Mouse (Mus musculus) cerebellum, adult 8-10 months (tissue): ENCODE results near the gene Galc.
A peak's percentile ranks its signal among the peaks of the same experiment; 100 is the strongest.

Source experiments
- DNase-seq: peaks from one replicate; pipeline ENCODE4 v3.0.0; 2022

Gene Galc

GRCm38 (mm10) chr12:98258845-98259517 is at the start of gene Galc:
Gene Galc, minus strand, starts transcription at chr12:98259459.
- peak; percentile 91 for DNase-seq

- peak; percentile 72 for DNase-seq
Observed at GRCm38 (mm10) chr12:98307179-98307915, 48.1 kb upstream of the Galc start.

DNA sequence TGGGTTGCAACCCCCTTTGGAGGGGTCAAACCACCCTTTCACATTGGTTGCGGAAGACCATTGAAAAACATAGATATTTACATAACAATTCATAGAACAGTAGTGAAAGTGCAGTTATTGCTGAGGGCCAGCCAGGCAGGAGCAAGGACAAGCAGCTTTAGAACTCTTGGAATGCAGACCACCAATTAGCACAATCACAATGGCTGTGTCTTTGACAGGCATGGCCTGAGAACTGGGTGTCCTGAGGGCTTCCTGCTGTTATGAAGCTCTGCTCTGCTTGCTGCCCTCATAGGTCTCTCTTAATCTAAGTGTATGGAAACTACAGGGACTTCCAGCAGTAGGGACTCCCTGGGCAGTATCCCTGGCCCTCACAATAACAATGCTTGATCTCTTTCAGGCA is 43.8 kb upstream of the Galc start:
- no peak for DNase-seq

DNA sequence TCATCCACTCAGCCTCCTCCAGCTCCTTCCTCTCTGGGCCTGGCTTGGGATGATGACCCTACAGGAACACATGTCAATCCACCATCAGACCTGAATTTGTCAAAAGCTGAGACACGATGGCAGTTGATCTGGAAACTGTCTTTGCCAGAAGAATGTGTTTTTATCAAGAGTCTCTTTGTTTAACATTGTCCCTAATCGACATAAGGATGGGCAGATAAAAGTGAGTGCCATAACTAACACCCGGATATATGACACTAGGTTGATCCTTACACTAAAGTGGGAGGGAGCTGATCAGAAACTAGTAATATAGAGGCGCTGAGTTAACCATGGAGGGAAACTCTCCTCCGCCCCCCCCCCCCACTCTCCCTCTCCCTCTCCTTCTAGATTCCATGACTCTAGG is 42.7 kb upstream of the Galc start:
- DNase-seq, result no peak

DNA sequence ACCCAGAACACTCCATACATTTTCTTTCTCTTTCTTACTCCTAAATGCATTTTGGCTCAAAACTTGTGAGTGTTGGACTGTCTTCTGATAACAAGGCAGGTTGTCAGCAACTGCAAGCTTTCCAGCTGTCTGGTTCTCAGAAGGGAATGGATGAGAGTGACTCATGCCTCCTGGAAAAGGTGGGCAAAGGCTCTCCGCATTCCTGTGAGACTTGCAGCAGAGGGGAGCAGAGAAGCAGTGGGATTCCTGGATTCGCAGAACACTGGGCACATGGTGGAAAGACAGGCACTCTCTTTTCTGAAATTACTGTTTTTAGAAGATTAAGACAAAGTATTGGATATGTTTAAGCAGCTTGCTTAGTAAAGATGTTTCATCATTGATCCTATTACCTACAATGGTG is 35.0 kb upstream of the Galc start:
- DNase-seq, result no peak

DNA sequence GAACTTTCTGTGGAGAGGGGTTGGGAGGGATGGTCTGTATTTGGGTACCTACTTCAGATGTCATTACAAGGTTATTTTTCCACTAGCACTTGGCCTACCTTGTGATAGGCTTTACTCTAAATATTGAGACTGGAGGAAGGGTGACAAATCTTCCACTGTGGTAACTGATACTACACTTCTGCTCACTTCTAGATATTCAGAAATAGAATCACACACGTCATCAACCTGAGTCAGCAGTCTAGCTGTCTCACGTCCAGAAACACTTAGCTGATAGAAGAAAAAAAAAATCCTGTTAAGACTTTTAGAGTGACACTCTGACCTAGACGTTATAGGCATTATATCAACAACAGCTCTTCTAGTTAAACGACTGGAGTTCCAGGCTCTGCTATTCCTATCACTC is 33.0 kb upstream of the Galc start:
- DNase-seq, result no peak

DNA sequence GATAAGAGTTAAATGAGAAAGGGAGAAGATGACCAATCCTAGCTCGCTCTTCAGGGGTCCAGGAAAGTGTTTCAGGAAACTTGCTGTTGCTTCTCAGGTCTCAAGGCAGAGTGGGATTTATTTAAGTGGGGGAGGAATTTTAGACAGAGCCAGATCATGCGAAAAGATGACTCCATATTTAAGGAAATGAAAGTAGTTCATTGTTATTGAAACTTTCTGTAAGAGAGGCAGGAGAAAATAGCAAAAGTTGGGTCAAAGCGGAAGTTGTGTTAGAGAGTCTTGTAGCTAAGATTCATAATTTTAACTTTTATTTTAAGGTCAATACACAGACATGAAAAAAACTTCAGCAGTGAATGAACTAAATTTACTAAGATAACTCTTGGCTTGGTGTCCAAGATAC is 31.2 kb upstream of the Galc start:
- DNase-seq, result no peak

- no peak for DNase-seq
Observed at GRCm38 (mm10) chr12:98284477-98284876, 25.2 kb upstream of the Galc start.

DNA sequence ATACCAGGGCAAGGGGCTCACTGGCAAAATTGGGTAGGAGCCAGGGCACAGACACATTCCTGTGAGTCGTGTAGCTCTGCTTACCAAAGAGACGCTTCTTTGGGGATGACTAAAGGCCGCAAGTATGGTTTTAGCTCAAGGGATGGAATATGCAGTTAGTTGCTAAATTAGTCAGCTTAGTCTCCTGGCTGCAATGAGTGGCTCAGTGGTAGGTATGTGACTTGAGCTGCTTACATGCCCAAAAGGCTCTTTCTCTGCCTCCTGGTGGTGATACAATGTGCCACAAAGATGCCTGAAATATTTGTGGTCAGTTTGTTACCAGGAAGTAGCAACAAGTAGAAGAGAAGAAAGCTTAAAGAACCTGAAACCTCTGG is 24.2 kb upstream of the Galc start:
- DNase-seq, result no peak

DNA sequence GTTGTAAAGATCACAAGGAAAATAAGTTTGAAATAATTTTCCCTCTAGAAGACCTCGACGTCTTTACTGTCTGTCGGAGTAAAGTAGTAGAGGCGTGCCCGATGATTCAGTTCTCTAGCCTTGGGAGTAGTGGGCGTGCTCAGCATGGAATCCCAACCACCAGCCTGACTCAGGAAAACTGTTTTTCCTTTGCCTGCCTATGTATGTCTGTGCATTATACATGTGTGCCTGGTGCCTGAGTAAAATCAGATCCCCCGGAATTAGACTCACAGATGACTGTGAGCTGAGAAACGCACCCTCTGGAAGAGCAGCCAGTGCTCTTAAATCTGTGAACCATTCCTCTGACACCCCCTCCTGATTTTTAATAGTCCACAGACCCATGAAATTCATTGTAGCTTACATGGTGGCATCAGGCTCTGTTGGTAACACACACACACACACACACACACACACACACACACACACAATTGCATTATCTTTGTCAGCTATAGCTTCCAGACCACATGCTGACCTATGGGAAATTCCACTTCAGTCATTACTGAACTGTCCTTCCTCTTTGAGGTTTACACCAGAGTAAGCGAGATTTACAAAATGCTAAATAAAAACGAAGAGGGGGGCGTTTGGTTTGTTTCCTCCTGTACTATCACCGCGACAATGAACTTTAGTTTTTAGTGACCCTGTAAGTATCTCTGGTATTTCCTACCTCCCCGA is 23.7 kb upstream of the Galc start:
- DNase-seq, result no peak

GRCm38 (mm10) chr12:98280996-98281395 is 21.7 kb upstream of the Galc start:
- DNase-seq, result no peak

- DNase-seq, result peak; percentile 81
Observed at GRCm38 (mm10) chr12:98280530-98280929, 21.3 kb upstream of the Galc start.

GRCm38 (mm10) chr12:98272433-98272832 is 13.2 kb upstream of the Galc start:
- DNase-seq, result no peak

DNA sequence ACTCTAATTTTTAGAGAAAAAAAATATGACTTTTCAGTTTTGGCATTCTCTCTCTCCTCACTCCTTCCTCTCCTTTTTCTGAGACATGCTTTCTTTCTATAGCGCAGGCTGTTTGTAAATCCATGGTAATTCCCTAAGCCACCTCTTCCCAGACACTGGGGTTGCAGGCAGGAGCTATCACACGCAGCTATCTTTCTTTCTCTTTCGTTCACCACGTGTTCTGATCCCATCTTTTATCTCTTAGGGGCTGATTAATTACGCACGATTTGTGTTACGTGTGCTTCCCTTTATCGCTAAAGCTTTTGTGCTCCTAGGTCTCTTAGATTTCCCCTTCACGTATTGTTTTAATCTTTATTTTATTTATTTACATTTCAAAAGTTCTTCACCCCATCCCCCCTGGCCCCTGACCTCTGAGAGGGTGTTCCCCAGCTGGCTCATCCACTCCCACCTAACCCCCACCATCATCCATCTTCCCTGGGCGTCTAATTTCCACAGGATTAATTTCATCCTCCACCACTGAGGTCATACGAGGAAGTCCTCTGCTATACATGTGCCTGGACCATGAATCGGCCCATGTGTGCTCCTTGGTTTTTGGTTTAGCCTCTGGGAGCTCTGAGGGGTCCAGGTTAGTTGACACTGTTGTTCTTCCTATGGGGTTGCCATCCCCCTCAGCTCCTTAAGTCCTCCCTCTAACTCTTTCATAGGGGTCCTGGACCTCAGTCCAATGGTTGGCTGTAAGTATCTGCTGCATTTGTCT is 11.7 kb upstream of the Galc start:
- no peak for DNase-seq

- DNase-seq, result no peak
Observed at GRCm38 (mm10) chr12:98269791-98270745, 10.8 kb upstream of the Galc start.

DNA sequence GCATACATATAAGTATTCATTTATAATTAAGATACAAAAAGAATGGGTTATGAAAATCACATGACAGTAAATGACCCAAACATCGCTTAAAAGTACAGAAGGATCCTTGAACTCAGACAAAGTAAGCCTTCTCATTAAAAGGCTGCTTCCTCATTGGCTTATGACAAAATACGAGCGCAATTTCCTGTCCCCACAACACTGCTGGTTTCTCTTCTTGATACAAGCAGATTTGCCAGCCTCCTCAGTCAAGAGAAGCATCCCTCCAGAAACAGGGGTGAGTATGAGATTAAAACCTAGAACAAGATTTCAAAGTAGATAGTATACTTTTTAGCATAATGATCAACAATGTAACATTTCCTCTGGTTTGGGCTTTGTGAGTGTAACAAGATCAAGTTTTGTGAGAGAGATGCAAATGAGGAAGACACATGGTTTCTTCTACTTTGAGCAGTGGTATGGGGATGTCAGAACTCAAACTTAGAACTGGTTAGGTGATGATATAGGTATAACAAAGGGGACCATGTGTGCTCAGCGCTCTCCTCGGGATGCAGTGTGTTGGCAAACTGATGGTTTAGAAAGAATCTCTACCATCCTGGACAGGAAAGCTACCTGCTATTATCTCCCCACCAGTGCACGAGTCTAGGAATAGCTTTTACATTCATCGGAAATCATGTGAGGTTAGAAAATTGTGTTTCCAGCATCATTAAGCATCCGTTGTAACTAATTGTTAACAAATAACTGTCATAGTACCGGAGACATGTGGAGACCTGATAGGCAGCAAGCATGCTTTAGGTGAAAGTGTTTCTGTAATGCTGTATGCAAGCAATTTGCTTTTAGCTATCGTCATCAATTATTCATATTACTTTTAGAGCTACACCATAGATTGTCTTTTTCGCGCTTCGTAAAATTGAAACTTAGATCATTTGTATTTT is 9.4 kb upstream of the Galc start, which contains the start of gene Gpr65:
Gene Gpr65 (plus strand): TSS at position 195 of the 929 bp plus-strand sequence.
- DNase-seq, result no peak

- no peak for DNase-seq
Observed at GRCm38 (mm10) chr12:98265697-98266096, 6.4 kb upstream of the Galc start.

DNA sequence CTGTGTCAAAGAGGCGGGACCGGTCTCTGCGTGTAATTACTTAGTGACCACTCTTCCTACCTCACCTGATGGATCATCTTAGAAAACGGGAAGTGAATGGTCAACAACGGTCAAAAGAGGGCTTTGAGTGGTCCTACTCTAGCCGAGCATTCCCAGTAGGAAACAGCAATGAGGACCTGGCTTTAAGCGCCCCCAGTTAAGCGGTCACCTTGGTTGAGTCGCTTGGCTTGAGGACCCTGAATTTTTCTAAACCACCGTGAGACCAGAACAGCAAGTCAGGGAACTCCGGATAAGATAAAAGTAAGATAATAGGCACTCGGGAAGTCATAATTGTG is 226 bp upstream of the Galc start:
- no peak for DNase-seq

DNA sequence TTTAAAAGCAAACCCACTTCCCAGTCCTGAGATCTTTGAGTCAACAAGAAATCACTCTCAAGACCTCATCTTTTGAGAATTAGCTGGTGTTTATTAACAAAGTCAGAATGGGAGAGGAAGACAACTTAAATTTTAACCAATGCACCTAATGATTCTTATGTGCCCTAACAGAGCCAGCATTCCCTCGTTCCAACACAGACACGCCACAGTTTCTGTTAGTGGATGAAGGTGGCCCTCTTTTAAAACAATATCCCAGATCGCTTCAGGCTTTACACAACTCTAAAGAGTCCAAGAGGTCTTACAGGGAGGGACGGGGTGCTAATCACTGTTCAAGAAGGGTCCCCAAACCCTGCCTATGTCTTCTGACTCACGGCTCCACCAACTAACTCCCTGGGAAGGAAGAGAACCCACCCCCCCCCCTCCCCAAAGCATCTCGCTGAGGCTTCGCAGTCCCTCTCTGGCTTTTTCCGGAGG is 851 bp downstream of the Galc start:
- no peak for DNase-seq

DNA sequence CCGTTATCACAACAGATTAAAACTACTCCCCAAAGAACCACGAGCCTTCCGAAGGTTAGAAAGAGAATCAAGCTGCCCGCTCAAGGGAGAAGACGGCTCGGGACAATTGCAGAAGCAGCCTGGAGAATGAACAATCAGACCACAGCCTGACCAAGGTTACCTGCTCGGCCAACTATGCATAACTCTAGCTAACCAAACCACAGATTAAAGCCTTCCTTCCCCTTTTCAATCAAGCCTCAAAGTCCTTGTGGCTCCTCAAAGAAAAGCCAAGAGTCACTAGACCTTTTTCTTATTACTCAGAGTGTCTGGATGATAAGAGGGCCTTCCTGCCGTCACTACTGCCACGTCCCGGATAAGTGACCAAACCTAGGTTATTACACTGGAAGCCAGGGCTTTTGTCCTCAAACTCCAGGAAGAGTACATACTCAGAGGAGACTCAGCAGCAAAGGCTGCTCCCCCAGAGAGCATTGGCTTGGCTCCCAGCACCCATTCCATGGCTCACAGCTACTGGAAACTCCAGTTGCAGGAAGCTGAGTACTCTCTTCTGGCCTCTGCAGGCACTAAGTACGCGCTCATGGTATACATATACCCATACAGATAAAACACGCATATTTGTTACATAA is 3.8 kb downstream of the Galc start:
- no peak for DNase-seq
